Comparison of ENCODE assay signal across 17 mouse cellular contexts in the genomic region with DNA sequence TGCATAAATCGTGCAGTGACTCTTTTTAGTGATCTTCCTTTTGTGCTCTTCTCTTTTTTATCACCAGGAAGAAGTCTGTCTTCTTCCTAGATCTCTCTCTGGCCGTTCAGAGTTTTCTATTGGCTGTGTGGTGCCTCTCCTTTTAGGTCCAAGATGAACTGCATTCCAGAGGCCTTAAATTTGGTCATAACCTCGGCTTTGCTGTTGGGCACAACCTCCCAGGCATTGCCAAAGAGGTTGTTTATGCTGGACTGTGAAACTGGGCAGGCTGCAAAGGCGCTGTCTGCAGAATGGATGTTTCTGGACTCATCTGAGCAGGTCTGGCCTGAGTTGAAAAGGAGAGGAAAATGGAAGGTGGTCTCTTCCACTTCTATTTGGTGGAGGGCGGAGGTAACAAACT.
DNase-seq lines count a peak whose midpoint lies in the region; ATAC-seq lines count a peak whose summit lies in the region.
"Had no signal": no experiment of that assay in that cellular context is flagged by ENCODE, and none has a peak within 500 bp of the region (broad histone marks: within the 10 kb centered on the region; RNA-seq: fewer than 3 reads in every experiment).

No protein-coding gene starts in this region.

- H3K27me3 ChIP-seq in embryonic facial prominence, embryonic 13.5 days = no peaks in the 10 kb centered on the region
- no peaks in the 10 kb centered on the region for H3K27me3 ChIP-seq in embryonic facial prominence, embryonic 10.5 days (replicated peaks; ENCODE audit: low read depth, poor library complexity, severe bottlenecking)
- no peaks in the 10 kb centered on the region for H3K27me3 ChIP-seq in hindbrain, embryonic 13.5 days
- H3K27me3 ChIP-seq in hindbrain, embryonic 12.5 days = no peaks in the 10 kb centered on the region
- no peaks in the 10 kb centered on the region for H3K27me3 ChIP-seq in liver, embryonic 12.5 days (replicated peaks)
- H3K27me3 ChIP-seq in liver, embryonic 11.5 days (replicated peaks; ENCODE audit: control insufficient read depth, insufficient read depth, low read length) = no peaks in the 10 kb centered on the region
- no peaks in the 10 kb centered on the region for H3K27me3 ChIP-seq in limb, embryonic 13.5 days
- no peaks in the 10 kb centered on the region for H3K27me3 ChIP-seq in midbrain, embryonic 14.5 days (ENCODE audit: control insufficient read depth, insufficient read depth, low read length)
- H3K27me3 ChIP-seq: midbrain, embryonic 15.5 days had no signal

- DNase-seq in embryonic facial prominence, embryonic 10.5 days (ENCODE audit: low spot score) = no peak
- no peak for DNase-seq in liver, embryonic 11.5 days (ENCODE audit: low spot score)
- no peak for DNase-seq in midbrain, embryonic 14.5 days
- DNase-seq: cerebellum, postnatal 10 days; kidney, postnatal 36 days; thymus, postnatal 4 days had no signal

- H3K9me3 ChIP-seq in embryonic facial prominence, embryonic 13.5 days = no peaks in the 10 kb centered on the region
- no peaks in the 10 kb centered on the region for H3K9me3 ChIP-seq in embryonic facial prominence, embryonic 10.5 days
- H3K9me3 ChIP-seq in hindbrain, embryonic 13.5 days = no peaks in the 10 kb centered on the region
- H3K9me3 ChIP-seq in hindbrain, embryonic 12.5 days (replicated peaks) = no peaks in the 10 kb centered on the region
- no peaks in the 10 kb centered on the region for H3K9me3 ChIP-seq in liver, embryonic 12.5 days (replicated peaks)
- no peaks in the 10 kb centered on the region for H3K9me3 ChIP-seq in liver, embryonic 11.5 days (ENCODE audit: control insufficient read depth, low read length)
- no peaks in the 10 kb centered on the region for H3K9me3 ChIP-seq in limb, embryonic 13.5 days
- no peaks in the 10 kb centered on the region for H3K9me3 ChIP-seq in midbrain, embryonic 14.5 days (ENCODE audit: control insufficient read depth, low read length)
- H3K9me3 ChIP-seq: G1E; midbrain, embryonic 15.5 days had no signal

- no peak overlapping the region for H3K9ac ChIP-seq in embryonic facial prominence, embryonic 13.5 days
- no peak overlapping the region for H3K9ac ChIP-seq in hindbrain, embryonic 13.5 days
- H3K9ac ChIP-seq in hindbrain, embryonic 12.5 days = no peak overlapping the region
- H3K9ac ChIP-seq in liver, embryonic 12.5 days = no peak overlapping the region
- H3K9ac ChIP-seq in liver, embryonic 11.5 days (ENCODE audit: low read depth, low read length) = no peak overlapping the region
- H3K9ac ChIP-seq in limb, embryonic 13.5 days = no peak overlapping the region
- H3K9ac ChIP-seq in midbrain, embryonic 14.5 days (replicated peaks; ENCODE audit: low read length) = no peak overlapping the region
- H3K9ac ChIP-seq: liver, embryonic 14.5 days; midbrain, embryonic 15.5 days had no signal

- H3K4me3 ChIP-seq in embryonic facial prominence, embryonic 13.5 days = no peak overlapping the region
- H3K4me3 ChIP-seq in embryonic facial prominence, embryonic 10.5 days = no peak overlapping the region
- no peak overlapping the region for H3K4me3 ChIP-seq in hindbrain, embryonic 13.5 days
- H3K4me3 ChIP-seq in hindbrain, embryonic 12.5 days = no peak overlapping the region
- H3K4me3 ChIP-seq in liver, embryonic 12.5 days = no peak overlapping the region
- H3K4me3 ChIP-seq in liver, embryonic 11.5 days (ENCODE audit: low read depth, low read length) = no peak overlapping the region
- no peak overlapping the region for H3K4me3 ChIP-seq in limb, embryonic 13.5 days
- H3K4me3 ChIP-seq in midbrain, embryonic 14.5 days (replicated peaks; ENCODE audit: low read depth, low read length) = no peak overlapping the region
- H3K4me3 ChIP-seq: erythroblast, embryonic 14.5 days; midbrain, embryonic 15.5 days had no signal

- H3K4me1 ChIP-seq in embryonic facial prominence, embryonic 13.5 days = peaks cover 63% of the 10 kb centered on the region
- peaks cover 31% of the 10 kb centered on the region for H3K4me1 ChIP-seq in embryonic facial prominence, embryonic 10.5 days
- peaks cover 8% of the 10 kb centered on the region; the same call in 1 of the 2 replicates for H3K4me1 ChIP-seq in hindbrain, embryonic 13.5 days (replicated peaks)
- H3K4me1 ChIP-seq in hindbrain, embryonic 12.5 days = peaks cover 9% of the 10 kb centered on the region
- H3K4me1 ChIP-seq in liver, embryonic 12.5 days = peaks cover 42% of the 10 kb centered on the region
- peaks cover 8% of the 10 kb centered on the region for H3K4me1 ChIP-seq in liver, embryonic 11.5 days (replicated peaks; ENCODE audit: control insufficient read depth, insufficient read depth, low read length)
- H3K4me1 ChIP-seq in limb, embryonic 13.5 days = peaks cover 57% of the 10 kb centered on the region
- H3K4me1 ChIP-seq in midbrain, embryonic 14.5 days (ENCODE audit: control insufficient read depth, insufficient read depth, low read length) = no peaks in the 10 kb centered on the region

- 83% methylated on average over 5 of the region's 5 CpGs for WGBS in embryonic facial prominence, embryonic 13.5 days
- WGBS in embryonic facial prominence, embryonic 10.5 days = 91% methylated on average over 5 of the region's 5 CpGs
- WGBS in hindbrain, embryonic 13.5 days = 82% methylated on average over 5 of the region's 5 CpGs
- 87% methylated on average over 5 of the region's 5 CpGs for WGBS in hindbrain, embryonic 12.5 days
- WGBS in liver, embryonic 12.5 days (ENCODE audit: insufficient replicate concordance) = 75% methylated on average over 5 of the region's 5 CpGs
- 85% methylated on average over 5 of the region's 5 CpGs for WGBS in liver, embryonic 11.5 days
- WGBS in limb, embryonic 13.5 days = 85% methylated on average over 5 of the region's 5 CpGs
- WGBS in midbrain, embryonic 14.5 days = 92% methylated on average over 5 of the region's 5 CpGs

- ATAC-seq in embryonic facial prominence, embryonic 13.5 days (ENCODE audit: insufficient number of reproducible peaks, insufficient read depth, low FRiP score, low TSS enrichment, low read depth) = no peak
- ATAC-seq in hindbrain, embryonic 13.5 days (ENCODE audit: low FRiP score) = no peak
- ATAC-seq in hindbrain, embryonic 12.5 days (ENCODE audit: low FRiP score) = no peak
- no peak for ATAC-seq in liver, embryonic 12.5 days
- ATAC-seq in liver, embryonic 11.5 days (replicated peaks; ENCODE audit: low FRiP score) = no peak
- no peak for ATAC-seq in limb, embryonic 13.5 days (ENCODE audit: low FRiP score, low read depth)
- ATAC-seq in midbrain, embryonic 14.5 days (ENCODE audit: low FRiP score, low TSS enrichment) = no peak
- ATAC-seq: CD4-positive, CD25-positive, alpha-beta regulatory T cell, adult 4 months; forebrain, embryonic 14.5 days; midbrain, embryonic 15.5 days had no signal

- peaks cover 82% of the 10 kb centered on the region for H3K36me3 ChIP-seq in embryonic facial prominence, embryonic 13.5 days
- peaks cover 100% of the 10 kb centered on the region for H3K36me3 ChIP-seq in embryonic facial prominence, embryonic 10.5 days (replicated peaks)
- H3K36me3 ChIP-seq in hindbrain, embryonic 13.5 days = peaks cover 64% of the 10 kb centered on the region
- H3K36me3 ChIP-seq in hindbrain, embryonic 12.5 days = peaks cover 70% of the 10 kb centered on the region
- peaks cover 100% of the 10 kb centered on the region for H3K36me3 ChIP-seq in liver, embryonic 12.5 days
- H3K36me3 ChIP-seq in liver, embryonic 11.5 days (ENCODE audit: control insufficient read depth, insufficient read depth, low read length) = peaks cover 19% of the 10 kb centered on the region; the same call in 1 of the 2 replicates
- peaks cover 90% of the 10 kb centered on the region for H3K36me3 ChIP-seq in limb, embryonic 13.5 days
- H3K36me3 ChIP-seq in midbrain, embryonic 14.5 days (ENCODE audit: control insufficient read depth, insufficient read depth, low read length) = peaks cover 57% of the 10 kb centered on the region

- peak overlapping the region; percentile 33 for H3K27ac ChIP-seq in embryonic facial prominence, embryonic 13.5 days
- H3K27ac ChIP-seq in embryonic facial prominence, embryonic 10.5 days (replicated peaks) = no peak overlapping the region
- peak overlapping the region; percentile 40; the same call in 1 of the 2 replicates for H3K27ac ChIP-seq in hindbrain, embryonic 13.5 days
- no peak overlapping the region for H3K27ac ChIP-seq in hindbrain, embryonic 12.5 days
- 0 out of 2 replicates have a peak overlapping the region, but pooled peaks have one; percentile 10 for H3K27ac ChIP-seq in liver, embryonic 12.5 days
- no peak overlapping the region for H3K27ac ChIP-seq in liver, embryonic 11.5 days (ENCODE audit: low read depth, low read length)
- peak overlapping the region; percentile 52; the same call in 1 of the 2 replicates for H3K27ac ChIP-seq in limb, embryonic 13.5 days
- no peak overlapping the region; the same call in 1 of the 2 replicates for H3K27ac ChIP-seq in midbrain, embryonic 14.5 days (replicated peaks; ENCODE audit: low read depth, low read length)
- H3K27ac ChIP-seq: liver, embryonic 14.5 days; midbrain, embryonic 15.5 days had no signal

- no peak overlapping the region for H3K4me2 ChIP-seq in embryonic facial prominence, embryonic 13.5 days
- H3K4me2 ChIP-seq in hindbrain, embryonic 13.5 days = no peak overlapping the region
- no peak overlapping the region for H3K4me2 ChIP-seq in hindbrain, embryonic 12.5 days (replicated peaks)
- H3K4me2 ChIP-seq in liver, embryonic 12.5 days = no peak overlapping the region
- H3K4me2 ChIP-seq in liver, embryonic 11.5 days = no peak overlapping the region
- no peak overlapping the region for H3K4me2 ChIP-seq in limb, embryonic 13.5 days (replicated peaks)
- H3K4me2 ChIP-seq in midbrain, embryonic 14.5 days (ENCODE audit: low read length) = no peak overlapping the region
- H3K4me2 ChIP-seq: midbrain, embryonic 15.5 days had no signal

Comparison
In these comparisons a context has a peak if more than half of its experiments do, and no peak if none do; other contexts are left out.
1. H3K27ac ChIP-seq: peak in embryonic facial prominence, embryonic 13.5 days (single experiment), hindbrain, embryonic 13.5 days (single experiment), liver, embryonic 12.5 days (single experiment) and limb, embryonic 13.5 days (single experiment); none in embryonic facial prominence, embryonic 10.5 days (single experiment), hindbrain, embryonic 12.5 days (single experiment), liver, embryonic 11.5 days (single experiment) and midbrain, embryonic 14.5 days (single experiment).